Mouse (Mus musculus): Measurements from ENCODE around the gene Apoh.

- no peak for TF ChIP-seq CTCF (IDR thresholded peaks at IDR 0.05; ENCODE audit: borderline replicate concordance, insufficient read depth, low read depth, low read length)
- no peak for TF ChIP-seq POLR2A (IDR thresholded peaks at IDR 0.05; ENCODE audit: borderline replicate concordance, insufficient read depth, low read length)
Observed at GRCm38 (mm10) chr11:108424889-108425591, 81.9 kb downstream of the Apoh start, which contains the start of gene Cep112.
